In the genomic region with DNA sequence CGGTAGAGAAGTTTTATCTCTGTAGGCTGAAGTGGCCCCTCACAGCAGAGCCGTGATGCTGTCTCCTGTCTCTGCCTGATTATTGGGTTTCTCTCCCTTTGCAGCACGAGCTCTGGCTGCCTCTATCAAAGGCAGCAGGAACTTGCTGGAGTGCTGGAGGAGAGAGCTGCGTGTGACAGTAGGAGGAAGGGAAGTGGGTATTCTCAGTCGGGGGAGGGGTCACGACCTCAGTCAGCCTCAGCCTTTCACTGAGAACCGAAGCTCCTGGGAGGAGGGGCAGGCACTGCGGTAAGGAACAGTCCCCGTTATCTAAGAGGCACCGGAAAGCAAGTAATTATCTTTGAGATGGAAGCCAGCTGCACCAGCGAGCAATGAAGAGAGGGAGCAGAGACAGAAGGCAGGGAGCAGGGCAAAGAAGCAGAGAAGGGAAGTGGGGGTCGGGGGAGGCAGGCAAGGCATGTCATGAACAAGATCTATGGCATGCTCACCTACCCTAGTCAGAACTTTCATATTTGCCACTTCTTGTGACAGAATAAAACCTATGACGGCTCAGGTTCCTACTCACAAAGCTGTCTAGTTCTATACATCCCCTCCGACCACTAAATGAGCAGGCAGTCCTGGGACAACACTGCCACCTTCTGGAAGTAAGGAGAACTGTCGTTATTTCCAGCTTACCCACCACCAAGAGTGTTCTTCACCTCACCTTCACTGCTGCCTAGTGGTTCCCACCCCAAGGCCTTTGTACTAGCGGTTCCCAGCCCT, we compare ENCODE assay signal across 8 mouse cellular contexts.
DNase-seq lines count a peak whose midpoint lies in the region; ATAC-seq and TF ChIP-seq lines count a peak whose summit lies in the region.

No protein-coding gene starts in this region.

- H3K4me3 ChIP-seq in bone marrow macrophage, adult 2 months (ENCODE audit: insufficient read depth, low read length) = peak overlapping the region; percentile 17
- peak overlapping the region; percentile 6; the same call in 1 of the 2 replicates for H3K4me3 ChIP-seq in forebrain, embryonic 11.5 days (ENCODE audit: low read depth, low read length)
- peak overlapping the region; percentile 17 for H3K4me3 ChIP-seq in hindbrain, postnatal 0 days (ENCODE audit: low read length)
- no peak overlapping the region for H3K4me3 ChIP-seq in liver, adult 2 months (ENCODE audit: insufficient read depth, low read depth, low read length)

- peak; percentile 69 for ATAC-seq in forebrain, embryonic 11.5 days (replicated peaks; ENCODE audit: low FRiP score)
- ATAC-seq in hindbrain, postnatal 0 days = peak; percentile 77

- no peaks in the 10 kb centered on the region for H3K9me3 ChIP-seq in forebrain, embryonic 11.5 days (ENCODE audit: control insufficient read depth, low read length)
- no peaks in the 10 kb centered on the region for H3K9me3 ChIP-seq in hindbrain, postnatal 0 days (ENCODE audit: low read length)

- TF ChIP-seq CTCF in bone marrow macrophage, adult 2 months (IDR thresholded peaks at IDR 0.05; ENCODE audit: low read depth, low read length) = peak; percentile 45; the same call in 1 of the 2 replicates
- peak; percentile 95 for TF ChIP-seq CTCF in hindbrain, postnatal 0 days (IDR thresholded peaks at IDR 0.05; ENCODE audit: low read depth)
- TF ChIP-seq CTCF in liver, adult 2 months (IDR thresholded peaks at IDR 0.05; ENCODE audit: low read depth, low read length) = peak; percentile 69

- peak overlapping the region; percentile 34 for H3K4me2 ChIP-seq in forebrain, embryonic 11.5 days (ENCODE audit: low read depth, low read length, severe bottlenecking)
- peak overlapping the region; percentile 51 for H3K4me2 ChIP-seq in hindbrain, postnatal 0 days (ENCODE audit: low read depth, low read length)

- H3K4me1 ChIP-seq in bone marrow macrophage, adult 2 months (ENCODE audit: control insufficient read depth, insufficient read depth, low read length) = no peaks in the 10 kb centered on the region
- peaks cover 10% of the 10 kb centered on the region; the same call in 1 of the 2 replicates for H3K4me1 ChIP-seq in forebrain, embryonic 11.5 days (replicated peaks; ENCODE audit: control insufficient read depth, insufficient read depth, low read length)
- 0 out of 2 replicates have a peak, but pooled peaks cover 4% of the 10 kb centered on the region for H3K4me1 ChIP-seq in hindbrain, postnatal 0 days (ENCODE audit: insufficient read depth, low read length)
- no peaks in the 10 kb centered on the region; the same call in 1 of the 2 replicates for H3K4me1 ChIP-seq in liver, adult 2 months (ENCODE audit: control insufficient read depth, insufficient read depth, low read length)

- H3K27ac ChIP-seq in bone marrow macrophage, adult 2 months (ENCODE audit: insufficient read depth, low read depth, low read length) = no peak overlapping the region
- H3K27ac ChIP-seq in forebrain, embryonic 11.5 days (ENCODE audit: low read depth, low read length) = peak overlapping the region; percentile 1; the same call in 1 of the 2 replicates
- peak overlapping the region; percentile 17; the same call in 1 of the 2 replicates for H3K27ac ChIP-seq in hindbrain, postnatal 0 days
- no peak overlapping the region for H3K27ac ChIP-seq in liver, adult 2 months (replicated peaks; ENCODE audit: insufficient read depth, low read depth, low read length)

- H3K9ac ChIP-seq in forebrain, embryonic 11.5 days (ENCODE audit: low read length) = no peak overlapping the region
- H3K9ac ChIP-seq in hindbrain, postnatal 0 days (replicated peaks; ENCODE audit: low read length) = peak overlapping the region; percentile 30
- H3K9ac ChIP-seq in liver, adult 2 months (ENCODE audit: low read depth, low read length) = no peak overlapping the region

- 6% methylated on average over 16 of the region's 16 CpGs for WGBS in forebrain, embryonic 11.5 days
- 5% methylated on average over 16 of the region's 16 CpGs for WGBS in hindbrain, postnatal 0 days
- WGBS in liver, adult 2 months = 8% methylated on average over 16 of the region's 16 CpGs

- DNase-seq in layer of hippocampus, adult 18-20 months (ENCODE audit: low spot score in 2 of 2) = peak; percentile 35 to 68
- DNase-seq in layer of hippocampus, adult 9-10 months (ENCODE audit: low spot score) = no peak
- DNase-seq in forebrain, embryonic 11.5 days (ENCODE audit: low spot score) = peak; percentile 72
- DNase-seq in hindbrain, postnatal 0 days (ENCODE audit: low spot score) = peak; percentile 81
- peak; percentile 15 for DNase-seq in liver, adult 2 months (ENCODE audit: extremely low read depth, low read depth, low spot score)
- peak; percentile 87 for DNase-seq in naive thymus-derived CD4-positive, alpha-beta T cell, adult 2 months (ENCODE audit: low read depth)
- DNase-seq in thymus, postnatal 25 days = peak; percentile 79

- no peaks in the 10 kb centered on the region for H3K36me3 ChIP-seq in forebrain, embryonic 11.5 days (ENCODE audit: control insufficient read depth, insufficient read depth, low read length)
- no peaks in the 10 kb centered on the region for H3K36me3 ChIP-seq in hindbrain, postnatal 0 days (ENCODE audit: insufficient read depth, low read length)
- H3K36me3 ChIP-seq in liver, adult 2 months (ENCODE audit: control insufficient read depth, insufficient read depth, low read length) = no peaks in the 10 kb centered on the region

- no peaks in the 10 kb centered on the region for H3K27me3 ChIP-seq in forebrain, embryonic 11.5 days (ENCODE audit: control insufficient read depth, insufficient read depth, low read length)
- H3K27me3 ChIP-seq in hindbrain, postnatal 0 days (ENCODE audit: insufficient read depth, low read length) = no peaks in the 10 kb centered on the region
- H3K27me3 ChIP-seq in liver, adult 2 months (ENCODE audit: control insufficient read depth, insufficient read depth, low read length) = no peaks in the 10 kb centered on the region

- TF ChIP-seq POLR2A in bone marrow macrophage, adult 2 months (IDR thresholded peaks at IDR 0.05; ENCODE audit: borderline replicate concordance, low read depth, low read length) = no peak
- TF ChIP-seq POLR2A in liver, adult 2 months (IDR thresholded peaks at IDR 0.05; ENCODE audit: extremely low read depth, insufficient read depth, low read length) = no peak

- H3K79me2 ChIP-seq in liver, adult 2 months (ENCODE audit: control insufficient read depth, insufficient read depth, low read length) = no peaks in the 10 kb centered on the region

Comparison
In these comparisons a context has a peak if more than half of its experiments do, and no peak if none do; other contexts are left out.
1. H3K27ac ChIP-seq: peak in forebrain, embryonic 11.5 days (single experiment) and hindbrain, postnatal 0 days (single experiment); none in bone marrow macrophage, adult 2 months (single experiment) and liver, adult 2 months (single experiment).
2. CTCF ChIP-seq: peak in every context shown above with its lines; median percentile 95 in hindbrain, postnatal 0 days; 69 in liver, adult 2 months; 45 in bone marrow macrophage, adult 2 months.